Comparison of ENCODE assay signal across 7 mouse cellular contexts in genomic region chr10:127739661-127740161, GRCm38 (mm10). TPM values are rescaled to one million over a fixed set of nuclear protein-coding genes. Genes with fewer than 3 reads are reported as not detected.
DNase-seq lines count a peak whose midpoint lies in the region; ATAC-seq and TF ChIP-seq lines count a peak whose summit lies in the region.

No protein-coding gene starts in this region.

- no peak for TF ChIP-seq POLR2A in myocyte (IDR thresholded peaks at IDR 0.05; ENCODE audit: insufficient read length, low read depth)

- peak overlapping the region; percentile 92 for H3K4me3 ChIP-seq in brown adipose tissue, adult 24 weeks (ENCODE audit: insufficient read depth, low read depth, low read length)
- H3K4me3 ChIP-seq in heart, postnatal 0 days (ENCODE audit: low read depth, low read length) = peak overlapping the region; percentile 91
- H3K4me3 ChIP-seq in limb, embryonic 12.5 days (replicated peaks) = peak overlapping the region; percentile 99
- H3K4me3 ChIP-seq in myocyte = peak overlapping the region; percentile 34

- DNase-seq in right cerebral cortex, adult 2 months (ENCODE audit: low spot score in 2 of 2) = peak; percentile 27 to 30
- no peak for DNase-seq in right cerebral cortex, postnatal 10 days (ENCODE audit: low spot score in 2 of 2)
- no peak for DNase-seq in heart, postnatal 0 days (ENCODE audit: low spot score)

- peak overlapping the region; percentile 24 for H3K27ac ChIP-seq in brown adipose tissue, adult 24 weeks (replicated peaks; ENCODE audit: low read depth, low read length)
- peak overlapping the region; percentile 83 for H3K27ac ChIP-seq in heart, postnatal 0 days (ENCODE audit: low read depth)
- peak overlapping the region; percentile 91 for H3K27ac ChIP-seq in limb, embryonic 12.5 days

- no peak for TF ChIP-seq EP300 in heart, postnatal 0 days (IDR thresholded peaks at IDR 0.05; ENCODE audit: low read depth)

- ATAC-seq in heart, postnatal 0 days (ENCODE audit: insufficient read depth, low read depth) = peak; percentile 56
- ATAC-seq in limb, embryonic 12.5 days (ENCODE audit: insufficient number of reproducible peaks, insufficient read depth, low FRiP score, low TSS enrichment, low read depth) = peak; percentile 24; the same call in 1 of the 2 replicates
- ATAC-seq in granulocyte monocyte progenitor cell, adult 5-6 weeks (replicated peaks; ENCODE audit: poor library complexity, severe bottlenecking) = no peak

- peak overlapping the region; percentile 84 for H3K4me2 ChIP-seq in heart, postnatal 0 days (ENCODE audit: low read depth, low read length)
- H3K4me2 ChIP-seq in limb, embryonic 12.5 days = peak overlapping the region; percentile 82
- peak overlapping the region; percentile 75 for H3K4me2 ChIP-seq in myocyte (ENCODE audit: low read depth)

- no peak for TF ChIP-seq CTCF in heart, postnatal 0 days (IDR thresholded peaks at IDR 0.05; ENCODE audit: low read depth)

- peaks cover 34% of the 10 kb centered on the region for H3K36me3 ChIP-seq in heart, postnatal 0 days (replicated peaks; ENCODE audit: control insufficient read depth, insufficient read depth, low read length)
- H3K36me3 ChIP-seq in limb, embryonic 12.5 days = peaks cover 35% of the 10 kb centered on the region
- H3K36me3 ChIP-seq in myocyte (ENCODE audit: control insufficient read depth, insufficient read depth) = peaks cover 1% of the 10 kb centered on the region

- H3K27me3 ChIP-seq in heart, postnatal 0 days (ENCODE audit: control insufficient read depth, insufficient read depth, low read length) = no peaks in the 10 kb centered on the region
- no peaks in the 10 kb centered on the region for H3K27me3 ChIP-seq in limb, embryonic 12.5 days
- peaks cover 6% of the 10 kb centered on the region for H3K27me3 ChIP-seq in myocyte (ENCODE audit: control insufficient read depth, insufficient read depth, insufficient read length)

- H3K4me1 ChIP-seq in brown adipose tissue, adult 24 weeks (ENCODE audit: control insufficient read depth, insufficient read depth, insufficient read length, low read length) = peaks cover 2% of the 10 kb centered on the region; the same call in 1 of the 2 replicates
- H3K4me1 ChIP-seq in heart, postnatal 0 days (ENCODE audit: control insufficient read depth, insufficient read depth) = peaks cover 9% of the 10 kb centered on the region
- H3K4me1 ChIP-seq in limb, embryonic 12.5 days (replicated peaks) = peaks cover 13% of the 10 kb centered on the region

- H3K9me3 ChIP-seq in heart, postnatal 0 days (replicated peaks; ENCODE audit: control insufficient read depth, low read length) = no peaks in the 10 kb centered on the region
- H3K9me3 ChIP-seq in limb, embryonic 12.5 days = peaks cover 3% of the 10 kb centered on the region; the same call in 1 of the 2 replicates

- H3K79me2 ChIP-seq in myocyte (ENCODE audit: control insufficient read depth, insufficient read depth) = peaks cover 31% of the 10 kb centered on the region

- H3K9ac ChIP-seq in heart, postnatal 0 days (replicated peaks; ENCODE audit: low read depth, low read length) = peak overlapping the region; percentile 97
- peak overlapping the region; percentile 99 for H3K9ac ChIP-seq in limb, embryonic 12.5 days (replicated peaks)

- H3ac ChIP-seq in myocyte (ENCODE audit: control insufficient read depth, insufficient read length) = peak overlapping the region; percentile 95

- under 1% methylated on average over 41 of the region's 55 CpGs for WGBS in heart, postnatal 0 days
- WGBS in limb, embryonic 12.5 days = under 1% methylated on average over 45 of the region's 55 CpGs

TF ChIP-seq in myocyte, 11 proteins besides CTCF, POLR2A, EP300 and RAD21:
- TF ChIP-seq SRF (IDR thresholded peaks at IDR 0.05; ENCODE audit: control insufficient read depth, insufficient read length, low read depth) (no peak), REST (IDR thresholded peaks at IDR 0.05; ENCODE audit: insufficient read depth, insufficient read length) (no peak), MAX (IDR thresholded peaks at IDR 0.05; ENCODE audit: low read depth) (no peak), POLR2AphosphoS2 (IDR thresholded peaks at IDR 0.05; ENCODE audit: insufficient read length, low read depth) (no peak), MYOG (IDR thresholded peaks at IDR 0.05; ENCODE audit: control insufficient read depth in 1 of 3, insufficient read depth in 1 of 3, insufficient read length in 2 of 3, low read depth in 2 of 3) (no peak), MYOD1 (IDR thresholded peaks at IDR 0.05; ENCODE audit: control insufficient read depth in 1 of 3, insufficient read length in 2 of 3, low read depth in 2 of 3) (no peak), USF1 (IDR thresholded peaks at IDR 0.05; ENCODE audit: low read depth) (no peak), E2F4 (IDR thresholded peaks at IDR 0.05; ENCODE audit: insufficient read depth) (no peak), CEBPB (IDR thresholded peaks at IDR 0.05; ENCODE audit: insufficient read depth, poor library complexity, severe bottlenecking) (no peak), TCF12 (IDR thresholded peaks at IDR 0.05; ENCODE audit: insufficient read depth, poor library complexity, severe bottlenecking) (no peak), TCF3 (IDR thresholded peaks at IDR 0.05; ENCODE audit: insufficient read length, low read depth) (no peak)

RNA-seq across cellular contexts. Expression of gene Zbtb39, which starts 0.4 kb away (rescaled TPM):
- 2.7 and 3.3 TPM in 2 replicates for polyA plus RNA-seq in brown adipose tissue, adult 24 weeks (2012; ENCODE audit: insufficient read depth, insufficient read length, missing spikeins)
- total RNA-seq in heart, postnatal 0 days (2014; rRNA removed; ENCODE audit: low replicate concordance) = 5.2 and 5.8 TPM in 2 replicates
- polyA plus RNA-seq in heart, postnatal 0 days (2015; fragmentation: Nextera tagmentation; extraction: Ambion mirVana) = 0.94 and 1.1 TPM in 2 replicates
- polyA plus RNA-seq in limb, embryonic 12.5 days (2016; fragmentation: Nextera tagmentation; extraction: Ambion mirVana) = 4.3 and 4.6 TPM in 2 replicates
- 3.2 TPM for polyA plus RNA-seq in myocyte (2012; fragmentation: generic; extraction: Trizol)
- total RNA-seq in granulocyte monocyte progenitor cell, adult 5-6 weeks (2014; fragmentation: Nextera tagmentation) = 6.7 and 7.2 TPM in 2 replicates
- 2.6 and 3.6 TPM in 2 replicates for total RNA-seq in granulocyte monocyte progenitor cell, adult 5-6 weeks (2017)

RNA-seq across cellular contexts. Expression of gene Gpr182, which starts 11.8 kb away (rescaled TPM):
- polyA plus RNA-seq in brown adipose tissue, adult 24 weeks (2012; ENCODE audit: insufficient read depth, insufficient read length, missing spikeins) = 1.5 TPM in 2 replicates
- 13.6 and 20.6 TPM in 2 replicates for total RNA-seq in heart, postnatal 0 days (2014; rRNA removed; ENCODE audit: low replicate concordance)
- 9.9 and 11.2 TPM in 2 replicates for polyA plus RNA-seq in heart, postnatal 0 days (2015; fragmentation: Nextera tagmentation; extraction: Ambion mirVana)
- polyA plus RNA-seq in limb, embryonic 12.5 days (2016; fragmentation: Nextera tagmentation; extraction: Ambion mirVana) = 0.49 and 0.59 TPM in 2 replicates
- 0.11 TPM for polyA plus RNA-seq in myocyte (2012; fragmentation: generic; extraction: Trizol)
- not detected in 2 replicates for total RNA-seq in granulocyte monocyte progenitor cell, adult 5-6 weeks (2014; fragmentation: Nextera tagmentation)
- not detected in 2 replicates for total RNA-seq in granulocyte monocyte progenitor cell, adult 5-6 weeks (2017)

RNA-seq across cellular contexts. Expression of gene Tac2, which starts 15.4 kb away (rescaled TPM):
- not detected in 2 replicates for polyA plus RNA-seq in brown adipose tissue, adult 24 weeks (2012; ENCODE audit: insufficient read depth, insufficient read length, missing spikeins)
- not detected in 2 replicates for total RNA-seq in heart, postnatal 0 days (2014; rRNA removed; ENCODE audit: low replicate concordance)
- polyA plus RNA-seq in heart, postnatal 0 days (2015; fragmentation: Nextera tagmentation; extraction: Ambion mirVana) = 0.23 and 0.25 TPM in 2 replicates
- polyA plus RNA-seq in limb, embryonic 12.5 days (2016; fragmentation: Nextera tagmentation; extraction: Ambion mirVana) = 1.1 and 1.8 TPM in 2 replicates
- 0.18 TPM for polyA plus RNA-seq in myocyte (2012; fragmentation: generic; extraction: Trizol)
- not detected in 2 replicates for total RNA-seq in granulocyte monocyte progenitor cell, adult 5-6 weeks (2014; fragmentation: Nextera tagmentation)
- not detected in 2 replicates for total RNA-seq in granulocyte monocyte progenitor cell, adult 5-6 weeks (2017)

RNA-seq across cellular contexts. Expression of gene Rdh1, which starts 19.8 kb away (rescaled TPM):
- polyA plus RNA-seq in brown adipose tissue, adult 24 weeks (2012; ENCODE audit: insufficient read depth, insufficient read length, missing spikeins) = not detected in 2 replicates
- total RNA-seq in heart, postnatal 0 days (2014; rRNA removed; ENCODE audit: low replicate concordance) = not detected in 2 replicates
- polyA plus RNA-seq in heart, postnatal 0 days (2015; fragmentation: Nextera tagmentation; extraction: Ambion mirVana) = not detected in 2 replicates
- 0.05 TPM in 1 of 2 replicates, not detected in the other for polyA plus RNA-seq in limb, embryonic 12.5 days (2016; fragmentation: Nextera tagmentation; extraction: Ambion mirVana)
- 0.01 TPM for polyA plus RNA-seq in myocyte (2012; fragmentation: generic; extraction: Trizol)
- not detected in 2 replicates for total RNA-seq in granulocyte monocyte progenitor cell, adult 5-6 weeks (2014; fragmentation: Nextera tagmentation)
- not detected in 2 replicates for total RNA-seq in granulocyte monocyte progenitor cell, adult 5-6 weeks (2017)

RNA-seq across cellular contexts. Expression of gene Rdh16f1, which starts 19.9 kb away (rescaled TPM):
- not detected in 2 replicates for polyA plus RNA-seq in brown adipose tissue, adult 24 weeks (2012; ENCODE audit: insufficient read depth, insufficient read length, missing spikeins)
- not detected in 2 replicates for total RNA-seq in heart, postnatal 0 days (2014; rRNA removed; ENCODE audit: low replicate concordance)
- polyA plus RNA-seq in heart, postnatal 0 days (2015; fragmentation: Nextera tagmentation; extraction: Ambion mirVana) = 0.22 TPM in 1 of 2 replicates, not detected in the other
- polyA plus RNA-seq in limb, embryonic 12.5 days (2016; fragmentation: Nextera tagmentation; extraction: Ambion mirVana) = 0.16 TPM in 1 of 2 replicates, not detected in the other
- 0.13 TPM for polyA plus RNA-seq in myocyte (2012; fragmentation: generic; extraction: Trizol)
- total RNA-seq in granulocyte monocyte progenitor cell, adult 5-6 weeks (2014; fragmentation: Nextera tagmentation) = not detected in 2 replicates
- not detected in 2 replicates for total RNA-seq in granulocyte monocyte progenitor cell, adult 5-6 weeks (2017)

Comparison
In these comparisons a context has a peak if more than half of its experiments do, and no peak if none do; other contexts are left out.
1. DNase-seq: peak in right cerebral cortex, adult 2 months (2 of 2); none in right cerebral cortex, postnatal 10 days (0 of 2) and heart, postnatal 0 days (single experiment).
2. H3K27ac ChIP-seq: peak in every context shown above with its lines; median percentile 91 in limb, embryonic 12.5 days; 83 in heart, postnatal 0 days; 24 in brown adipose tissue, adult 24 weeks.
3. H3K4me3 ChIP-seq: peak in every context shown above with its lines; median percentile 99 in limb, embryonic 12.5 days; 92 in brown adipose tissue, adult 24 weeks; 91 in heart, postnatal 0 days; 34 in myocyte.
4. Peak in every context shown above with its lines, with median percentiles within 50 percentile points of each other: H3K4me2 ChIP-seq.